Mouse (Mus musculus): ENCODE measurements at regions not wholly inside any gene's neighbourhood (a gene's known extent, or its start where the extent isn't known, plus 50 kb on each side); places are given as distances from the start of the nearest gene placed in this dataset.

GRCm38 (mm10) chrX:137193241-137193640, 71.4 kb upstream of the Esx1 start:
- no peak for TF ChIP-seq POLR2A (IDR thresholded peaks at IDR 0.05; ENCODE audit: borderline replicate concordance, extremely low read depth, insufficient read depth, insufficient read length, poor library complexity, severe bottlenecking)
- TF ChIP-seq CTCF (IDR thresholded peaks at IDR 0.05; ENCODE audit: borderline replicate concordance, extremely low read depth, insufficient read depth, insufficient read length), result no peak
- no peak for DNase-seq (ENCODE audit: low read depth)

DNA sequence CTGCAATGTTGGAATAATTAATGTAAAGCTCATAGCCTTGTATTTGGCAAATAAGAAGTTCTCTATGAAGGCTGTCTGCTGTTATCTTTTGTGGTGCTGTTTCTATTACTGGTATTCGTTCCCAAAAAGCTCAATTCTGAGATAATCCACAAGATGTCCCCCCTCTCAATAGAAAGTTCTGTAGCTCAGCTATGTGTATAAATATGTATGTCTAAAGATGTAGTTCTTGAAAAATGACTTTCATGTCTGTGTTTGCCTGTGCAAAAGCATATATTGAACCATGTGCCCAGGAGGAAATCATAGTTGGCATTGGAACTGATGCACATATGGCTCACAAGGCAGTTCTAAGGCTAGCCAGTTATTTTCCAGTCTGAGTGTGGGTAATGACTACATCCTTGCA, 68.2 kb upstream of the Esx1 start:
- no peak for TF ChIP-seq POLR2A (IDR thresholded peaks at IDR 0.05; ENCODE audit: borderline replicate concordance, extremely low read depth, insufficient read depth, insufficient read length, poor library complexity, severe bottlenecking)
- no peak for TF ChIP-seq CTCF (IDR thresholded peaks at IDR 0.05; ENCODE audit: borderline replicate concordance, extremely low read depth, insufficient read depth, insufficient read length)
- DNase-seq (ENCODE audit: low read depth), result peak; percentile 31

DNA sequence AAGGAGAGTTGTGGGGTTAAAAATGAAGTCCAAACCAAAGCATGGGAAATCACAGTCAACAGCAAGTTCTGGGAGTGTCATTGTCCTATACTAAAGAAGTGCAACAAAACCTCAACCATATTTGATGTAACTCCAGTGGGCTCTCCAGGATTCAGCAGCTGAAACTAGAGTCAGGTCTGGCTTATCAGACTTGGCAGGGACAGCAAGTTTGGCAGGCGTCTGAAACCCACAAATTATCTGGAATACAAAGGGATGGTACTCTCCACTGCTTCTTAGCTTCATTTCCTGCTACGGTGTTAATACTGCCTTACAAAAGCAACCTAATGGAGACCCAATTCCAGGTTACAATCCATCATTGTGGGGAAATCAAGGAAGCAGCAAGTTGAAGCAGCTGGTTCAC, 53.9 kb upstream of the Esx1 start:
- DNase-seq (ENCODE audit: low read depth), result no peak
- TF ChIP-seq CTCF (IDR thresholded peaks at IDR 0.05; ENCODE audit: borderline replicate concordance, extremely low read depth, insufficient read depth, insufficient read length) (no peak), POLR2A (IDR thresholded peaks at IDR 0.05; ENCODE audit: borderline replicate concordance, extremely low read depth, insufficient read depth, insufficient read length, poor library complexity, severe bottlenecking) (no peak)

GRCm38 (mm10) chrX:137173455-137173854, 51.6 kb upstream of the Esx1 start:
- no peak for DNase-seq (ENCODE audit: low read depth)
- TF ChIP-seq CTCF (IDR thresholded peaks at IDR 0.05; ENCODE audit: borderline replicate concordance, extremely low read depth, insufficient read depth, insufficient read length), result no peak
- TF ChIP-seq POLR2A (IDR thresholded peaks at IDR 0.05; ENCODE audit: borderline replicate concordance, extremely low read depth, insufficient read depth, insufficient read length, poor library complexity, severe bottlenecking), result no peak

Data from brain, embryonic 14.5 days (tissue).